Mouse (Mus musculus): ENCODE data around the gene Blm.

Blm gene

GRCm38 (mm10) chr7:80460199-80460598 is 74.7 kb downstream of the Blm start:
- DNase-seq (ENCODE audit: inconsistent ontology term): no peak

GRCm38 (mm10) chr7:80457831-80458343 is 77.0 kb downstream of the Blm start:
- DNase-seq (ENCODE audit: inconsistent ontology term): no peak

- no peak for DNase-seq (ENCODE audit: inconsistent ontology term)
Observed at GRCm38 (mm10) chr7:80457241-80457640, 77.7 kb downstream of the Blm start.

GRCm38 (mm10) chr7:80456327-80456726 is 78.6 kb downstream of the Blm start:
- no peak for DNase-seq (ENCODE audit: inconsistent ontology term)

- DNase-seq (ENCODE audit: inconsistent ontology term): no peak
Observed at GRCm38 (mm10) chr7:80455505-80456160, 79.3 kb downstream of the Blm start.

GRCm38 (mm10) chr7:80454786-80455185 is 80.1 kb downstream of the Blm start:
- DNase-seq (ENCODE audit: inconsistent ontology term): no peak

- no peak for DNase-seq (ENCODE audit: inconsistent ontology term)
Observed at GRCm38 (mm10) chr7:80453997-80454396, 80.9 kb downstream of the Blm start.

- no peak for DNase-seq (ENCODE audit: inconsistent ontology term)
Observed at GRCm38 (mm10) chr7:80453121-80453520, 81.8 kb downstream of the Blm start.

GRCm38 (mm10) chr7:80452241-80452640 is 82.7 kb downstream of the Blm start:
- no peak for DNase-seq (ENCODE audit: inconsistent ontology term)

- no peak for DNase-seq (ENCODE audit: inconsistent ontology term)
Observed at GRCm38 (mm10) chr7:80451550-80452232, 83.2 kb downstream of the Blm start.

- no peak for DNase-seq (ENCODE audit: inconsistent ontology term)
Observed at GRCm38 (mm10) chr7:80450354-80450753, 84.6 kb downstream of the Blm start.

GRCm38 (mm10) chr7:80449620-80450091 is 85.3 kb downstream of the Blm start:
- no peak for DNase-seq (ENCODE audit: inconsistent ontology term)

GRCm38 (mm10) chr7:80447336-80447735 is 87.6 kb downstream of the Blm start:
- DNase-seq (ENCODE audit: inconsistent ontology term): no peak

- no peak for DNase-seq (ENCODE audit: inconsistent ontology term)
Observed at GRCm38 (mm10) chr7:80446221-80446878, 88.6 kb downstream of the Blm start.

- DNase-seq (ENCODE audit: inconsistent ontology term): no peak
Observed at GRCm38 (mm10) chr7:80445492-80445891, 89.4 kb downstream of the Blm start.

- no peak for DNase-seq (ENCODE audit: inconsistent ontology term)
Observed at GRCm38 (mm10) chr7:80444401-80445249, 90.3 kb downstream of the Blm start.

- no peak for DNase-seq (ENCODE audit: inconsistent ontology term)
Observed at GRCm38 (mm10) chr7:80443124-80443523, 91.8 kb downstream of the Blm start.

- DNase-seq (ENCODE audit: inconsistent ontology term): no peak
Observed at GRCm38 (mm10) chr7:80441986-80442904, 92.7 kb downstream of the Blm start.

- DNase-seq (ENCODE audit: inconsistent ontology term): no peak
Observed at GRCm38 (mm10) chr7:80440685-80441084, 94.2 kb downstream of the Blm start.

- peak; percentile 76 for DNase-seq (ENCODE audit: inconsistent ontology term)
Observed at GRCm38 (mm10) chr7:80439789-80440488, 95.0 kb downstream of the Blm start.

Measured in Muller cell, postnatal 12 days (primary cell).